Mouse (Mus musculus): Measurements from ENCODE around the gene Exoc4. TPM values are rescaled to one million over a fixed set of nuclear protein-coding genes. Genes with fewer than 3 reads are reported as not detected.

Gene Exoc4
- polyA plus RNA-seq, 1 experiment = 9.6 TPM

GRCm38 (mm10) chr6:33965571-33965970, 716.7 kb downstream of the Exoc4 start:
- no peaks in the 10 kb centered on the region for H3K36me3 ChIP-seq (ENCODE audit: control insufficient read depth, insufficient read depth, low read length)
- H3K4me3 ChIP-seq (ENCODE audit: insufficient read depth, low read depth, low read length) = no peak overlapping the region
- TF ChIP-seq CTCF (conservative IDR thresholded peaks at IDR 0.05; ENCODE audit: insufficient read depth, insufficient read length, low read depth, low read length) = no peak
- TF ChIP-seq POLR2A (IDR thresholded peaks at IDR 0.05; ENCODE audit: low read depth, low read length) = no peak
- no peaks in the 10 kb centered on the region for H3K27me3 ChIP-seq (replicated peaks; ENCODE audit: control insufficient read depth, insufficient read depth, low read length)
- DNase-seq = no peak
- no peak overlapping the region for H3K27ac ChIP-seq (ENCODE audit: insufficient read depth, low read depth, low read length)
- 57% methylated on average over 2 of the region's 2 CpGs for WGBS
- 0 out of 2 replicates have a peak, but pooled peaks cover 3% of the 10 kb centered on the region for H3K4me1 ChIP-seq (ENCODE audit: control insufficient read depth, insufficient read depth, low read length)

GRCm38 (mm10) chr6:33968746-33969145, 719.9 kb downstream of the Exoc4 start:
- no peaks in the 10 kb centered on the region for H3K4me1 ChIP-seq (ENCODE audit: control insufficient read depth, insufficient read depth, low read length)
- no peaks in the 10 kb centered on the region for H3K36me3 ChIP-seq (ENCODE audit: control insufficient read depth, insufficient read depth, low read length)
- H3K27ac ChIP-seq (ENCODE audit: insufficient read depth, low read depth, low read length) = no peak overlapping the region
- no peak overlapping the region for H3K4me3 ChIP-seq (ENCODE audit: insufficient read depth, low read depth, low read length)
- DNase-seq = no peak
- 70% methylated on average over 2 of the region's 2 CpGs for WGBS
- TF ChIP-seq POLR2A (IDR thresholded peaks at IDR 0.05; ENCODE audit: low read depth, low read length) (no peak), CTCF (conservative IDR thresholded peaks at IDR 0.05; ENCODE audit: insufficient read depth, insufficient read length, low read depth, low read length) (no peak)
- H3K27me3 ChIP-seq (replicated peaks; ENCODE audit: control insufficient read depth, insufficient read depth, low read length) = no peaks in the 10 kb centered on the region

- Histone ChIP-seq H3K27me3 (replicated peaks; ENCODE audit: control insufficient read depth, insufficient read depth, low read length) (no peaks in the 10 kb centered on the region), H3K4me1 (ENCODE audit: control insufficient read depth, insufficient read depth, low read length) (no peaks in the 10 kb centered on the region), H3K36me3 (ENCODE audit: control insufficient read depth, insufficient read depth, low read length) (no peaks in the 10 kb centered on the region), H3K4me3 (ENCODE audit: insufficient read depth, low read depth, low read length) (no peak overlapping the region), H3K27ac (ENCODE audit: insufficient read depth, low read depth, low read length) (no peak overlapping the region)
- TF ChIP-seq POLR2A (IDR thresholded peaks at IDR 0.05; ENCODE audit: low read depth, low read length) (no peak), CTCF (conservative IDR thresholded peaks at IDR 0.05; ENCODE audit: insufficient read depth, insufficient read length, low read depth, low read length) (no peak)
- DNase-seq = no peak
- WGBS = 91% methylated on average over 5 of the region's 5 CpGs
Observed at GRCm38 (mm10) chr6:33972801-33973200, 723.9 kb downstream of the Exoc4 start.

GRCm38 (mm10) chr6:33976576-33976975, 727.7 kb downstream of the Exoc4 start:
- no peaks in the 10 kb centered on the region for H3K27me3 ChIP-seq (replicated peaks; ENCODE audit: control insufficient read depth, insufficient read depth, low read length)
- no peak for DNase-seq
- no peaks in the 10 kb centered on the region for H3K36me3 ChIP-seq (ENCODE audit: control insufficient read depth, insufficient read depth, low read length)
- no peak for TF ChIP-seq POLR2A (IDR thresholded peaks at IDR 0.05; ENCODE audit: low read depth, low read length)
- TF ChIP-seq CTCF (conservative IDR thresholded peaks at IDR 0.05; ENCODE audit: insufficient read depth, insufficient read length, low read depth, low read length) = no peak
- H3K4me1 ChIP-seq (ENCODE audit: control insufficient read depth, insufficient read depth, low read length) = no peaks in the 10 kb centered on the region
- H3K27ac ChIP-seq (ENCODE audit: insufficient read depth, low read depth, low read length) = no peak overlapping the region
- no peak overlapping the region for H3K4me3 ChIP-seq (ENCODE audit: insufficient read depth, low read depth, low read length)
- 80% methylated on average over 10 of the region's 10 CpGs for WGBS

- WGBS = 59% methylated on average over 4 of the region's 4 CpGs
- H3K4me1 ChIP-seq (ENCODE audit: control insufficient read depth, insufficient read depth, low read length) = no peaks in the 10 kb centered on the region
Observed at GRCm38 (mm10) chr6:33977448-33977847, 728.6 kb downstream of the Exoc4 start.

GRCm38 (mm10) chr6:33977880-33978279, 729.0 kb downstream of the Exoc4 start:
- H3K4me1 ChIP-seq (ENCODE audit: control insufficient read depth, insufficient read depth, low read length) = no peaks in the 10 kb centered on the region
- no peaks in the 10 kb centered on the region for H3K36me3 ChIP-seq (ENCODE audit: control insufficient read depth, insufficient read depth, low read length)
- 53% methylated on average over 9 of the region's 9 CpGs for WGBS
- H3K27ac ChIP-seq (ENCODE audit: insufficient read depth, low read depth, low read length) = no peak overlapping the region
- no peak for TF ChIP-seq POLR2A (IDR thresholded peaks at IDR 0.05; ENCODE audit: low read depth, low read length)
- TF ChIP-seq CTCF (conservative IDR thresholded peaks at IDR 0.05; ENCODE audit: insufficient read depth, insufficient read length, low read depth, low read length) = no peak
- no peak overlapping the region for H3K4me3 ChIP-seq (ENCODE audit: insufficient read depth, low read depth, low read length)
- no peak for DNase-seq
- no peaks in the 10 kb centered on the region for H3K27me3 ChIP-seq (replicated peaks; ENCODE audit: control insufficient read depth, insufficient read depth, low read length)

More at GRCm38 (mm10) chr6:33977448-33977847, 728.6 kb downstream of the Exoc4 start:
- TF ChIP-seq POLR2A (IDR thresholded peaks at IDR 0.05; ENCODE audit: low read depth, low read length) (no peak), CTCF (conservative IDR thresholded peaks at IDR 0.05; ENCODE audit: insufficient read depth, insufficient read length, low read depth, low read length) (no peak)
- H3K4me3 ChIP-seq (ENCODE audit: insufficient read depth, low read depth, low read length) = no peak overlapping the region
- H3K27ac ChIP-seq (ENCODE audit: insufficient read depth, low read depth, low read length) = no peak overlapping the region
- H3K36me3 ChIP-seq (ENCODE audit: control insufficient read depth, insufficient read depth, low read length) = no peaks in the 10 kb centered on the region
- H3K27me3 ChIP-seq (replicated peaks; ENCODE audit: control insufficient read depth, insufficient read depth, low read length) = no peaks in the 10 kb centered on the region
- no peak for DNase-seq

GRCm38 (mm10) chr6:33982709-33983108, 733.8 kb downstream of the Exoc4 start:
- H3K4me3 ChIP-seq (ENCODE audit: insufficient read depth, low read depth, low read length) = no peak overlapping the region
- DNase-seq = no peak
- H3K4me1 ChIP-seq (ENCODE audit: control insufficient read depth, insufficient read depth, low read length) = no peaks in the 10 kb centered on the region
- TF ChIP-seq POLR2A (IDR thresholded peaks at IDR 0.05; ENCODE audit: low read depth, low read length) (no peak), CTCF (conservative IDR thresholded peaks at IDR 0.05; ENCODE audit: insufficient read depth, insufficient read length, low read depth, low read length) (no peak)
- H3K36me3 ChIP-seq (ENCODE audit: control insufficient read depth, insufficient read depth, low read length) = no peaks in the 10 kb centered on the region
- no peaks in the 10 kb centered on the region for H3K27me3 ChIP-seq (replicated peaks; ENCODE audit: control insufficient read depth, insufficient read depth, low read length)
- H3K27ac ChIP-seq (ENCODE audit: insufficient read depth, low read depth, low read length) = no peak overlapping the region
- WGBS = 74% methylated on average over 9 of the region's 9 CpGs

All from kidney, adult 2 months (tissue).